Mouse (Mus musculus): ENCODE measurements around the gene Gm17402. TPM values are rescaled to one million over a fixed set of nuclear protein-coding genes. Genes with fewer than 3 reads are reported as not detected.

The Gm17402 gene
- polyA plus RNA-seq, 1 experiment from 2014 or later: not detected

- H3K4me1 ChIP-seq (ENCODE audit: control insufficient read depth, insufficient read depth, low read length): no peaks in the 10 kb centered on the region
- no peak for ATAC-seq (replicated peaks; ENCODE audit: insufficient number of reproducible peaks, low FRiP score, low TSS enrichment)
- H3K9me3 ChIP-seq (replicated peaks; ENCODE audit: control insufficient read depth, low read length): no peaks in the 10 kb centered on the region
- no peak overlapping the region for H3K27ac ChIP-seq (ENCODE audit: low read depth, low read length)
- no peak overlapping the region for H3K9ac ChIP-seq (ENCODE audit: low read depth, low read length)
- WGBS (ENCODE audit: insufficient replicate concordance): 74% methylated on average over 7 of the region's 7 CpGs
- no peak overlapping the region for H3K4me3 ChIP-seq (ENCODE audit: low read depth, low read length)
- H3K4me2 ChIP-seq: no peak overlapping the region
- no peaks in the 10 kb centered on the region for H3K36me3 ChIP-seq (ENCODE audit: control insufficient read depth, insufficient read depth, low read length)
- H3K27me3 ChIP-seq (ENCODE audit: control insufficient read depth, insufficient read depth, low read length): no peaks in the 10 kb centered on the region
Observed at GRCm38 (mm10) chr3:67340921-67341320, 34.0 kb downstream of the Gm17402 start.

DNA sequence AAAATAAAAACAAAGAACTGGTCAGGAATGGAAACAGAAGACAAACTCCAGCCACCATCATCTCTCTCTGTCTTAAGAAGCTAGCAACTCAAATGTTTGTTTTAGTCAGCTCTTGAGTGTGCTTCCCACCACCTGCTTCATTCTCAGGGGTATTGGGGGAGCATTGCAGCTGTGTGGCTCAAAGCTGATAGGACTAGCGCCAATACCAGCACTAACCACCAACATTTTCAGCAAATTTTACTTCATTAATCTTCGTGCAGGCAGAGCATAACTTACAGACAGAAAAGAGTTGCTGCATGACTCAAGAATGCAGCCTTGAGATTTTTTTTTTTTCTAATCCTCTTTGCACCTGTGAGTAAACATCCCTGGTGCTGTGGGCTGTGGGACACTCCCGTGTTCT, 35.4 kb downstream of the Gm17402 start:
- H3K36me3 ChIP-seq (ENCODE audit: control insufficient read depth, insufficient read depth, low read length): no peaks in the 10 kb centered on the region
- WGBS (ENCODE audit: insufficient replicate concordance): 61% methylated on average over 3 of the region's 3 CpGs
- no peaks in the 10 kb centered on the region for H3K9me3 ChIP-seq (replicated peaks; ENCODE audit: control insufficient read depth, low read length)
- no peaks in the 10 kb centered on the region for H3K27me3 ChIP-seq (ENCODE audit: control insufficient read depth, insufficient read depth, low read length)
- H3K9ac ChIP-seq (ENCODE audit: low read depth, low read length): no peak overlapping the region
- H3K27ac ChIP-seq (ENCODE audit: low read depth, low read length): no peak overlapping the region
- H3K4me3 ChIP-seq (ENCODE audit: low read depth, low read length): no peak overlapping the region
- H3K4me2 ChIP-seq: no peak overlapping the region
- no peak for ATAC-seq (replicated peaks; ENCODE audit: insufficient number of reproducible peaks, low FRiP score, low TSS enrichment)
- no peaks in the 10 kb centered on the region for H3K4me1 ChIP-seq (ENCODE audit: control insufficient read depth, insufficient read depth, low read length)

DNA sequence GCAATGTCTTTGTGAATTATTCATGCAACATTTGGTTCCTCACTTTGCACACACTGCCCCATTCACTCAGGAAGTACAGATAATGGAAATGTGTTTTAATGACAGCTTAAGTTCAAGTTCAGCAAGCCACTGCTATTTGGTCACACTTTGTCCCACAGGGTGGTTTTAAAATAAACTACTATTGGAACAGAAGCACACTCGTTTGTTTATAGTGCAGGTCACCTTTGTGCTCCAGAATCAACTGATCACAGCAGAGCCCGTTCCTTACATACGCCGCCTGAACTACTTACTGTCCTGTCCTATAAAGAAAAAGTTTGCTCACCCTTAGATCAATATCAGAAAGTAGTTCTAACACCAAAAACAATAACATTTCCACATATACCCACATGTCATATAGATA, 52.5 kb downstream of the Gm17402 start:
- no peak overlapping the region for H3K27ac ChIP-seq (ENCODE audit: low read depth, low read length)
- no peaks in the 10 kb centered on the region for H3K9me3 ChIP-seq (replicated peaks; ENCODE audit: control insufficient read depth, low read length)
- no peaks in the 10 kb centered on the region for H3K36me3 ChIP-seq (ENCODE audit: control insufficient read depth, insufficient read depth, low read length)
- H3K27me3 ChIP-seq (ENCODE audit: control insufficient read depth, insufficient read depth, low read length): no peaks in the 10 kb centered on the region
- H3K4me2 ChIP-seq: no peak overlapping the region
- ATAC-seq (replicated peaks; ENCODE audit: insufficient number of reproducible peaks, low FRiP score, low TSS enrichment): no peak
- H3K4me1 ChIP-seq (ENCODE audit: control insufficient read depth, insufficient read depth, low read length): no peaks in the 10 kb centered on the region
- H3K9ac ChIP-seq (ENCODE audit: low read depth, low read length): no peak overlapping the region
- H3K4me3 ChIP-seq (ENCODE audit: low read depth, low read length): no peak overlapping the region
- 68% methylated on average over 4 of the region's 4 CpGs for WGBS (ENCODE audit: insufficient replicate concordance)

Other genes starting within 250 kb of the Gm17402 start
- gene Mlf1, start 1.1 kb downstream of the Gm17402 start, polyA plus RNA-seq (2014; fragmentation: Nextera tagmentation; extraction: Ambion mirVana): 57.9 and 60.7 TPM in 2 replicates
- gene Gfm1, start 54.9 kb upstream of the Gm17402 start, polyA plus RNA-seq (2014; fragmentation: Nextera tagmentation; extraction: Ambion mirVana): 99.5 and 124 TPM in 2 replicates
- gene Lxn, start 88.8 kb upstream of the Gm17402 start, polyA plus RNA-seq (2014; fragmentation: Nextera tagmentation; extraction: Ambion mirVana): 55.8 and 63.4 TPM in 2 replicates
- 0.89 and 1.7 TPM in 2 replicates for gene Rarres1, start 140.4 kb upstream of the Gm17402 start, polyA plus RNA-seq (2014; fragmentation: Nextera tagmentation; extraction: Ambion mirVana)
- gene Mfsd1, start 207.6 kb upstream of the Gm17402 start, polyA plus RNA-seq (2014; fragmentation: Nextera tagmentation; extraction: Ambion mirVana): 43.1 and 55.5 TPM in 2 replicates